Mouse (Mus musculus) retina, postnatal 7 days (tissue): ENCODE data around the gene Ajap1.
A peak's percentile ranks its signal among the peaks of the same experiment; 100 is the strongest.

ENCODE experiments used
- DNase-seq: peaks from one replicate; pipeline ENCODE4 v3.0.0-alpha.2; 2012; ENCODE audit warnings: low read depth, low spot score

Ajap1 gene

GRCm38 (mm10) chr4:153482459-153483338 lies at the start of gene Ajap1:
Gene Ajap1 (minus strand): TSS chr4:153482811.
- no peak for DNase-seq

- DNase-seq = no peak
These were observed 47.9 kb upstream of the Ajap1 start for GRCm38 (mm10) chr4:153530536-153530935.

GRCm38 (mm10) chr4:153521601-153522000 lies 39.0 kb upstream of the Ajap1 start:
- no peak for DNase-seq

DNA sequence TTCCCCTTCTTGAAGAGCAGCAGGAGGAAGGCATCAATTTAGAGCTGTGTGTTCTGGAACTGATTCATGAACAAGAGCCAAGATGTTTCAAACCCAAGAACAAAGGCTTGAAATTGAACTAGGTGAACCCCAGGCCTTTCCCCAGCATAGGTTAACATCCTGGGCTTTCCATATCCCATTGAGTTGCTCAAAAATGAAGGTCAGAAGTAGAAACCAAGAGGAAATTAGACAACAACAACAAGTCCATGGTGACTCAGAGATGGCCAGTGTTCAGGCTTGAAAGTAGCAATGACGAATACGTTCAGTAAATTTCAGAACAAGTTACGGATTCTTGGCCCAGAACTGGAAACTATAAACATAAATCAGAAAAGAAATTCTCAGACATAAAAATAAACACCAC lies 37.3 kb upstream of the Ajap1 start:
- DNase-seq = no peak

DNA sequence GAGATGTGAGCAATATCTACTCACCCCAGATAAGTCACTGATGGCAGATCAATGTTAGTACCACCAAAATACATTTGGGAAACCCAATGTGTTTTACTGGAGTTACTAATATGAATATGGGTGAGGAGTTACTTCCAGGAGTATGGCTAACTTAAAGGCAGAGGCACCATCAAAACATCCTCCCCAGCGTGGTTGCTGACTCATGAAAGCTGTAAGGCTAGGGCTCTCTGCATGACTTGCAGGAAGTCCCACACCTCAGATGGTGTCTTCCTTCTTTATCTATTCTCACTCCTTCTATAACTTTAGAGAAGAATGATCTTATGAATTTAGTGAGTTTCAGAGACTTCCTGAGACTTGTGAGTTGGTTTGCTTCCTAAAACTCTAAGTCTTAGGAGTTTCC lies 36.7 kb upstream of the Ajap1 start:
- no peak for DNase-seq

- no peak for DNase-seq
These were observed 33.2 kb upstream of the Ajap1 start for GRCm38 (mm10) chr4:153515786-153516185.

DNA sequence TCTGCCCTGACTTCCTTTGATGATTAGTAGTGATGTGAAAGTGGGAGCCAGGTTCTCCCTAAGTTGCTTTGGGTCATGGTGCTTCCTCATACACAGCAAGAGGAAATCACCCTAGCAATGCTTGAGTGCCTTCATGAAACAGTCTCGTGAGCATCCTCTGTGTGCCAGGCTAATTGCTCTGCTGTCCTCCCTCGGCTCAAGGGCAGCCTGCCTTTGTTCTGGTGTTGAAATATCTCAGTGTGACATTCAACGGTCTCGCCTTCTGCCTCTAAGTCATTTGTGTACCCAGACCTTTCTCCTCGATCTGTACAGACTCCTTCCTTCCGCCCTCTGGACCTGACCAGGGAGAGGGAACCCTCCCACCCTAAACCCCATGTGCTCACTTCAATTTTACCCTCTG lies 31.5 kb upstream of the Ajap1 start:
- DNase-seq = no peak

- no peak for DNase-seq
These were observed 28.9 kb upstream of the Ajap1 start for GRCm38 (mm10) chr4:153511530-153511929.

- no peak for DNase-seq
These were observed 19.3 kb upstream of the Ajap1 start for GRCm38 (mm10) chr4:153501936-153502335.

DNA sequence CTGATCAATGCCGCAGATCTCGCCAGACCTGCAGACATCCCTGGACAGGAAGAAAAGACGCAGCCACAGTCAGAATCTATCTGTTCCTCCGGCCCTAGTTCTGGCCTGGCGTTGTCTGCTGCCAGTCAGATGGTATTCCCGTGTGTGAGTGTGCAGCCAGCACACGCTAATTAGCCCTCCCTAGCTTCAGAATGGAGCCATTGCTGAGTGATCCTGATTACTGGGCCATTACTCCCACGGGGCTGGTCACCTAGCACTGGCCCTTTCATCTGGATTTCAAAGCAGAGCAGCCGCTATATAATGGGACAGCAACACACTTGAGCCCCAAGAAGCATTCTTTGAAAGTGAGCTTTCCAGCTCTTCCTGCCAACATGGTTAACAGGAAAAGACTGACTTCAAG lies 9.8 kb upstream of the Ajap1 start:
- DNase-seq = no peak

DNA sequence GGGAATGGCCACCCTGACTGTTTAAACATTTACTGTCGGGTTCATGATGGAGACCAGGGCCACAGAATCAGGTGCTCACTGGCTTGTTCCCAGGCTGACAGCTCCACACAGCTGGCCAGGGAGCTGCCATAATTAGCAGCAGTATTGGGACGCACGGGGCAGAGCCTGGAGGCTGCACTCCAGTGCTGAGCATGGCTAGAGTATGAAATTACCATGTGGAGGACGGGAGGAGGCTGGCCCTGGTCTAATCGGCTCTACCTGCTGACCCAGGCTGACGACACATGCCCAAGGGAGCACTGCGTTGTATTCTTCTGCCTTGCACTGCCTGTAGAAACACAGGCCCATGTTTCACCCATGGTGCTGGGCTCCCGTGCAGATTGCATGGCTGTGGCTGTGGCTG lies 6.5 kb upstream of the Ajap1 start:
- no peak for DNase-seq

DNA sequence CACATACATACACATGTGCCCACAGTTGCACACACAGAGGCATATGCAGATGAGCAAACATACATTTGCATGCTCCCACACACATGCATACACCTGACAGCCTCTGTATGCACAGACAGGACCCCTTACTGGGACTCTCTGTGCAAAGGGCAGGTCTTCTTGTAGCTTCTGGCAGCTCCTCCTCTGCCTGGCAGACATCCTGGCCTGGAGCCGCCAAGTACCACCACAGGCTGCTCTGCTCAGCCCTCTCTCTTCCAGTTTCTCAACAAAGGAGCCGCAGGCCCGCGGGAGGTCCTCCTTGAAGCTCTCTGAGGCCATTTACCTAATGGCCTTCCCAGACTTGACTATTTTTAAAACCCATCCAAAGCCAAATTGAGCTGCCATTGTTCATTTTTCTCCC lies 3.3 kb upstream of the Ajap1 start:
- DNase-seq = no peak

DNA sequence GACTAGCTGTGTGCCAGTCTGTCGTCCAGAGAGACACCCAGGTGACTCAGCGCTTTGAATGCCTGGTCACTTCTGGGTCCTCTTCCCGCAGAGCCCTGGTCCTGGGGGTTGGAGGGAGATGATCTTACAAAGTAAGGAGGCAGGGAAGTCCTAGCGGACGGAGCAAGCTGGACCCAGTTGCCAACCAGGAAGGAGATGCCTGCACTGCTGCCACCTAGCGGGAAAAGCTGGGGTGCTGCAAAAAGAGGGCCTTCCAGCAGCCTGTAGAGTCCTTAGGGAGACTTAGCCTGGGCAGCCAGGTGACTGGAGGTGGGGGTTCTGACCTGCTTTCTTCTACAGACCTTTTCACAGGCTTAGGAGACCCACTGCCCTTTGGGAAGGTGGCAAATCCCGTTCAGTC lies 1.8 kb upstream of the Ajap1 start:
- peak; percentile 78 for DNase-seq

GRCm38 (mm10) chr4:153481361-153482234 lies 1.0 kb downstream of the Ajap1 start:
- no peak for DNase-seq

- DNase-seq = peak; percentile 53
These were observed 1.9 kb downstream of the Ajap1 start for GRCm38 (mm10) chr4:153480551-153481262.

DNA sequence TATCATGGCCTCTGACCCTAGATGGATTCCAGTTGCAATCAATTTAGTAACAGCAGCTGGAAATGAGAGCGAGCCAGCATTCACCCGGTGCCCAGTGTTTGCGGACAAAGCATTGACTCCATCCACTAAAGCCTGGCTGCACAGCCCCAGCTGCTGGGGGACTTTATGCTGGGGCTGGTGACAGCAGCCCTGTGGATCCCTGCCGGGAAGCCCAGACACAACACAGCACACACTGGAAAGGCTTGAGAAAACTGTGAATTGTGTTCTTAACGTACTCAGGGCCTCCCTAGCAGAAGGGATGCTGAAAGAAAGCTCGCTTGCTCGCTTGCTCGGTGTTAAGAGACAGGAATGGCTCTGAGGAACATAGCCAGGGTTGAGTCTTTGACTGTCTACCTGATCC lies 3.5 kb downstream of the Ajap1 start:
- no peak for DNase-seq

- DNase-seq = no peak
These were observed 8.9 kb downstream of the Ajap1 start for GRCm38 (mm10) chr4:153473480-153474252.

- DNase-seq = no peak
These were observed 12.9 kb downstream of the Ajap1 start for GRCm38 (mm10) chr4:153469712-153470111.

DNA sequence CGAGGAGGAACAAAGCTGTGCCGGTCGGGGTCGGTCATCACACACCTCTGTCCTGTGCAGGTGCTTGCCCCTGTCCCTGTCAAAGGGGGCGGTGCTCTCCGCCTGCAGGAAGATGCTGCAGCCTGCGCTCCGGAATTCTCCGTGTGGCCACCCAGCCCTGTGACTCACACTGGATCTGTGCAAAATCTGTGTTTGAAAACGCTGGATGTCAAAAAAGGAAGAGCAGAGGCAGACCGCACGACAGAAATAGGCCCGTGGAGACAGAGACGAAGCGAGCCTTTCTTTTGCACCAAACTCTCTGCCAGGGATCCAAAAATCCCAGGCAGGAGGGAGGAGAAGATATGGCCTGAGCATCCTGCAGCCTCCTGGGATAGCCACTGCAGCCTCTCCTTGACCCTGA lies 22.7 kb downstream of the Ajap1 start:
- DNase-seq = no peak

- no peak for DNase-seq
These were observed 23.1 kb downstream of the Ajap1 start for GRCm38 (mm10) chr4:153459503-153459902.

DNA sequence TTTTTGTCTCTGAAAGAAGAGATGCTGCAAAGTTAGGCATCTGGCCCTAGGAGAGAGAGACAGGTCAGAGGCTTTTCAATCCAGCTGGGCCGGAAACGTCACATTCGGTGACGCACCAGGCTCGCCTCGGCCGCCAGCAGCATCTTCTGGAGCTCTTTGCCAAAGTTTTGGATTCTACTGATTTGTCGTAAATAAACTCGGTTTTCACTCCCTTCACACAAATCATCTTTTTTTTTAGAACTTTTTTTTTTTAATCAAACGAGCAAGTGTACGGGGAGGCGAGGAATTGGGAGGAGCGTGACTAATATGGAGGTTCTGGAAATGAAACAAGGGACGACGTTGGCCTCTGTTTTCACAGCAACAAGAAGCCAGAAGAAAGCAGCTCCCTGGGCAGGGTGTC lies 23.8 kb downstream of the Ajap1 start:
- no peak for DNase-seq
